Mouse (Mus musculus): ENCODE results near the gene Slc31a1. TPM values are rescaled to one million over a fixed set of nuclear protein-coding genes. Genes with fewer than 3 reads are reported as not detected.

The Slc31a1 gene
- total RNA-seq, 2 experiments from 2014 or later: 18.8 to 20.3 TPM

- intact Hi-C loops (cut with DNase I): loop anchor here (2.0 to 5.0 kb wide), 3 partner anchors 47 to 163 kb away; partner anchors contain the start of genes 4933430I17Rik, Cdc26, Hdhd3 and Pole3
These were observed 1.0 kb downstream of the Slc31a1 start for GRCm38 (mm10) chr4:62361571-62361970.

GRCm38 (mm10) chr4:62361997-62362396, 1.5 kb downstream of the Slc31a1 start:
- intact Hi-C loops (cut with DNase I): loop anchor here (2.0 to 5.0 kb wide), 3 partner anchors 47 to 163 kb away; partner anchors contain the start of genes 4933430I17Rik, Cdc26, Hdhd3 and Pole3

More at GRCm38 (mm10) chr4:62361571-62361970, 1.0 kb downstream of the Slc31a1 start:
- no peak for DNase-seq

DNA sequence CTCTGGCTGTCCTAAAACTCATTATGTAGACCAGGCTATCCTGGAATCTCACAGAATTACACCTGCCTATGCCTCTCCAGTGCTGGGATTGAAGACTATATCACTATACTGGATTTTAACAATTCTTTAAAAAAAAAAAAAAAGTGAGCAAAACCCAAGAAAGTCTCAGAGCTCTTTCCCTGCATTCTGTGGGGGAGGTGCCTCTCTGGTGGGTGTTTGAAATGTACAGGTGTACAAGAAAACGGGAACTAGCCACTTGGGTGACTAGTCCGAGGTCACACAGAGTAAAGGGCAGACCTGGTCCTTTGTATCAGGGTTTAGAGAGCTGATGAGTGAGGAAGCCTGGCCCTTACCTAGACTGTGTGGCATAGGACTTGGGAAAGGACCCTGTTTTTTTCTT, 1.9 kb downstream of the Slc31a1 start:
- no peak for DNase-seq
- intact Hi-C loops (cut with DNase I): loop anchor here (5.0 kb wide), 1 partner anchor 140 kb away; the partner anchor contains the start of gene Hdhd3

More at GRCm38 (mm10) chr4:62361997-62362396, 1.5 kb downstream of the Slc31a1 start:
- DNase-seq: no peak

- intact Hi-C loops (cut with DNase I): loop anchor here (5.0 kb wide), 1 partner anchor 138 kb away; the partner anchor contains the start of gene Hdhd3
- DNase-seq: no peak
These were observed 3.8 kb downstream of the Slc31a1 start for GRCm38 (mm10) chr4:62364299-62364698.

DNA sequence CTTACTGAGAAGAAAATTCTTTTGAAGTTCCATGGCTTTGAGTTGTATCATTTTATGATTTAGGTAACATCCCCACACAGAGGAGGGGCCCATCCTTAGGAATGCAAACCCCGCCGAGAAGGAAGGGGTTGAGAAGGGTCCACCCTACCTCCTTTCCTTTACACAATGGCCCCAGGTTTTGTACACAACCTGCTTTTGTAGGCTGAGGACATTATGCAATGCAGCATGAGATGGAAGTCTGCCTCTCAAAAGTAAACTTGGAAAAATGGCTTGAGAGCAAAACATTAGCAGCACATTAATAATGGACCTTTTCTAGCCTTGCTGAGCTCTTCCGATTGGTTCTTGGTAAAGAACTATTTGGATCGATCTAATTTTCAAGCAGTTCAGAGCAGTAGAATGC, 5.8 kb downstream of the Slc31a1 start:
- DNase-seq: no peak
- intact Hi-C loops (cut with DNase I): no loop called here

DNA sequence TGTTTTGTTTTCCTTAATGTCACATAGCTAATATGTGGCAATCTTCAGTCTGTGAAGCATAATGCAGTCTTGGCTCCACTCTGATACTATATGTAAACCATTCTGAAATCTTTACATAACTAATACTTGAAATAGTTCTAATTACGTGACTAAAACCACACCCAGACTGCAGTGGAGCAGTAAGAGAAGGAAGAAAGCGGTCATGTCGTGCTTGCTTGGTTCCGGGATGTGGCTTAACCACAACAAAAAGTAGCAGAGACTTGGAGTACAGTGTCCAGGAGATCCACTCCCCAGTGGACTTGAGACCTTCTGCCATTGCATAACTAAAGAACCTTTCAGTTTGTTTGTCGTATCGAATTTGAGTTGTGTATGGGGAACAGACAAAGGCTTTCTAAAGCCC, 7.1 kb downstream of the Slc31a1 start:
- DNase-seq: no peak
- intact Hi-C loops (cut with DNase I): no loop called here

GRCm38 (mm10) chr4:62369091-62369490, 8.6 kb downstream of the Slc31a1 start:
- no peak for DNase-seq
- intact Hi-C loops (cut with DNase I): no loop called here

DNA sequence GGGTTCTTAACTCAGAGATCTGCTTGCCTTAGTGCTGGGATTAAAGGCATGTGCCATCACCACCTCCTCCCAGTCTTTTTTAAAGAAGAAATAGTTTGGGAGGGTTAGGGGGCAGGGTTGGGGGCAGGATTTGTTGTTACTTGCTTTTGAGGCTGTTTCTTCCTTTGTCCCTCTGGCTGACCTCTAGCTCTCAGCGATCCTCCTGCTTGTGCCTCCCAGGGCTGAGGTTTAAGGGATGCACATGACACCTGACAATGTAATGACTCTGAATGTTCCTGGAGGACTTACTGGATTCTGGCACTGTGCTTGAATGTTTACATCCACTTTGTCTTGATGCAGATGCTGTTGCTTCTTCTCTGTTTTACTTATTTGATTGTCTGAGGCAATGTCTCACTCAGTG, 11.9 kb downstream of the Slc31a1 start:
- intact Hi-C loops (cut with DNase I): no loop called here
- DNase-seq: no peak

- no peak for DNase-seq
- intact Hi-C loops (cut with DNase I): no loop called here
These were observed 12.4 kb downstream of the Slc31a1 start for GRCm38 (mm10) chr4:62372818-62373520.

DNA sequence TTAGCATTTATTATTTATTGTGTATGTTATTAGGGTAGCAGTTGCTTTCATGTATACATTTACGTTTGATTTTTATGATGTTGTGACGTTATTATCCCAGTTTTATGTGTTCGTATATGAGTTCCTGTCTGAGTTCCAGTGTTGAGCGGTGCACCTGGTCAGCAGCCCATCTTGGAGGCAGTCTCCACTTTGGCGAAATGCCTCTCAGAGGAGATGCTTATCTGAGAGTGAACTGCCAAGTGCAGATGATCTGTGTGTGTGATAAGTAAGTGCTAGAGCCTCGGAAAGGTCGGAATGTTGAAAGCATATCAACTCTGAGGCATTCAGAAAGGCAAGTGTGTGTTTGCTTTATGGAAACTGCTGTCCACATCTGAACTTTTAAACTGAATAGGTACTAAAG, 13.1 kb downstream of the Slc31a1 start:
- intact Hi-C loops (cut with DNase I): no loop called here
- no peak for DNase-seq

GRCm38 (mm10) chr4:62374342-62374741, 13.8 kb downstream of the Slc31a1 start:
- intact Hi-C loops (cut with DNase I): no loop called here

GRCm38 (mm10) chr4:62376123-62376522, 15.6 kb downstream of the Slc31a1 start:
- intact Hi-C loops (cut with DNase I): no loop called here
- DNase-seq: no peak

More at GRCm38 (mm10) chr4:62374342-62374741, 13.8 kb downstream of the Slc31a1 start:
- no peak for DNase-seq

GRCm38 (mm10) chr4:62379724-62380381, 19.3 kb downstream of the Slc31a1 start:
- intact Hi-C loops (cut with DNase I): no loop called here

DNA sequence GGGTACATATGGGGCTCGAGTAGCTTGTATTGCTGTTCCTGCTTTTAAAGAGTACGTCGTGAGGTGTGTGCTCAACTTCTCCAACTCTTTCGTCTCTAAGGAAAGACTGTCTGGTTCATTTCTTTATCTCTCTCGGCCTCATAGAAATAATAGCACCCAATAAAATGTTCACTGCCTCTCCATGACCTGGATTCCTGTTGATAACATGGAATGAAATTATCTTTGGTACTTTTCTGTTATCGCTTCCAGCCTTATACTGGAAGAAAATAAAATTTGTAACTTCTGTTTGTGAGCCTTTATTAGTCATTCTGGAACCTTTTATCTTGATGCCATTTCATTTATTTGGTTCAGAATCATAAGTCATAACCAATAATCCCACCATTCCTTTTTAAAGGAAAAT, 22.7 kb downstream of the Slc31a1 start:
- intact Hi-C loops (cut with DNase I): no loop called here
- DNase-seq: no peak

More at GRCm38 (mm10) chr4:62379724-62380381, 19.3 kb downstream of the Slc31a1 start:
- no peak for DNase-seq

GRCm38 (mm10) chr4:62383752-62384151, 23.2 kb downstream of the Slc31a1 start:
- DNase-seq: no peak
- intact Hi-C loops (cut with DNase I): no loop called here

GRCm38 (mm10) chr4:62384159-62384558, 23.6 kb downstream of the Slc31a1 start:
- intact Hi-C loops (cut with DNase I): no loop called here

GRCm38 (mm10) chr4:62385439-62385838, 24.9 kb downstream of the Slc31a1 start:
- DNase-seq: no peak
- intact Hi-C loops (cut with DNase I): no loop called here

More at GRCm38 (mm10) chr4:62384159-62384558, 23.6 kb downstream of the Slc31a1 start:
- DNase-seq: no peak

DNA sequence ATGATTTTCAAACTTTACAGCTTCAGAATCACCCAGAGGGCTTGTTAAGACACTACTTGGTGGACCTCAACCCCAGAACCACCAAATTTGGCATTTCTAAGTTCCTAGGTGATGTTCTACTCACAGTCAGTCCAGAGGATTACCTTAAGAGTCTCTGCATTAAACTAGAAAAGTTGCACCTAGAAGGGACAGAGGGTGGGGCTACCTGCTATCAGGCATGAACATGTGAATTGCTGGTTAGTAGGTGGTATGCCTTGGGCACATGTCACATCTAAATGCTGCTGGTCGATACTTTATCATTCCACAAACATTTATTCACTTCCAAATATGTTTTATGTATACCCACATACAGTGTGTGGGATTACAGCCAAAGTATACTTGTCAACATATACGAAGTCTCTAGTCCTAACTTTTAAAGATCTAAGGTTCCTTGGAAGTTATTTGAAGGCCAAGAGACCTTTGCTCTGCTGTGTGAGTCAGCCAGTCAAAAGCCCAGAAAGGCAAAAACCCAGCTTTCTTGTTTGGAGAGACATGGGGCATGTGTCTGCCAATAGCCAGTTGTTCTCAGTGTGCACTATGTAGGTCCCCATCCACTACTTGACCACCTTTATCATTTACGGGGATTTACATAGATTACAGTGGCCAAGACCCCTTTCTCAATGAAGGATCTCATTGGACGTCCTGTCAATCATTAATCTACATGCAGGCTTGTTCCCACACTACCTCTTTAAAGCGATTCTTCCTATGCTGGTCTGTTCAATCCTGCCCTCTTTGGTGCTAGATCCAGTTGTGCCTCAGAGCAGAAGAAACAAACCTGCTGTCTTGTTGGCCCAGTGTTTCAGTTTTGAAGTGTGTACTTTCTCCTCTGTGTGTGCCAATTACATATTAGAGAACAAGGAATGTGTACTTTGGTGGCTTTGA, 29.3 kb downstream of the Slc31a1 start:
- no peak for DNase-seq
- intact Hi-C loops (cut with DNase I): no loop called here

DNA sequence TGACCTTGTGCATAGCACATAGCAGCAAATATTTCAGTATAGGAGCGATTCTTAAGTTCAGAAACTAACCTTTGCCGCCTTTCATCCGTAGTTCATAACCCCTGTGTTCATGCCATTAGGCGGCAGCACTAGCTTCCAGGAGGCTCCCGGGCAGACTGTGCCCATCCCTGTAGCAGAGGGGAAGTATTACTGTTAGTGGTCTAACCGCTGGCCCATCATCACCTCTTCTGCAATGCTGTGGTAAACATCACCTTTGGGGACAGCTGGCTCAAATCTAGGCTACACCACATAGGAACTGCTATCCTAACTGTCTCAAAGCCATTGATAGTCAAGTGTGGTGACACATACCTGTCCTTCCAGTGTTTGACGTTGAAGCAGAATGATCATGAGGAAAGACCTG, 31.4 kb downstream of the Slc31a1 start:
- DNase-seq: no peak
- intact Hi-C loops (cut with DNase I): no loop called here

DNA sequence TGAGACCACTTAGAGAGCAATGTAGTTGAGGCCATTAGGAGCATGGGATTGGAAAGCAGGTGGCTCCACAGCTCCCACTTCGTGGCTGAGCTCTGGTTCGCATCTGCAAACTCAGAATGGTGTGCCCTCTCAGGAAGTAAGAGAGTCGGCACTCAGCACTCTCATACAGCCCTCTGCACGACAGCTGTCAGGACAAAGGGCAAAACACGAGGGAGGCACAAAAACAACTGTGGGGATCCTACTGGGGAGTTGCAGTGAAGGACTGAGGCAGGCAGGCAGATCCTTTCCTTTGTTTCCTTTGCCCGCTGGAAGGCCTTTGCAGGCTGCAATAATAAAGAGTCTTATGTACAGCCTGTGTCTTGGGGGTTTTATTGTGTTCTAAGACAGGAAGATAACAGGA, 32.9 kb downstream of the Slc31a1 start:
- DNase-seq: no peak
- intact Hi-C loops (cut with DNase I): no loop called here

- no peak for DNase-seq
- intact Hi-C loops (cut with DNase I): no loop called here
These were observed 35.3 kb downstream of the Slc31a1 start for GRCm38 (mm10) chr4:62395806-62396205.

All from heart, postnatal 36 days (tissue).